Mouse (Mus musculus): ENCODE results near the gene Lama2.

DNA sequence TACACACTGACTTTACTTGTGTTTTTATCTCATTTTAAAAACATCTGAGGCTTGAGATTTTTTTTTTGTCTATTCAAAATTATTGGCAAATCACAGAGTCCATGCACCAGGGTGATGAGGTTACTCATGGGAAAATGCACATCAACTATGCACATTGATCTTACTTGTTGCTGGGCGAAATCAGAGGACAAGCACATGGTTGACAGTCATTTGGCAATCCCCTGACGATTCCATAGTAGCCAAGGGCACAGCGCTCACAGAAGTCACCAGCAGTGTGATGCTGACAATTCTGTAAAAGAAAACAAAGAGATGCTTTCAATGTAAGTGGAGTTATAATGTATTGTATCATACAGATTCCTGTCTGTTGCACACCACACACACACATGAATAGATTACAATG, 454.8 kb downstream of the Lama2 start:
- TF ChIP-seq POLR2A (IDR thresholded peaks at IDR 0.05; ENCODE audit: insufficient read depth, low read depth, low read length) (no peak), CTCF (IDR thresholded peaks at IDR 0.05) (no peak), EP300 (IDR thresholded peaks at IDR 0.05; ENCODE audit: insufficient read depth, low read depth, low read length) (no peak)

All from heart, adult 2 months (tissue).